Mouse (Mus musculus): ENCODE measurements around the gene Ftl1.
"Not testable (repeated sequence)": the region's sequence is repeated elsewhere in the genome, so short reads cannot be mapped to it uniquely, and the experiment has no call there.

Ftl1 gene

DNA sequence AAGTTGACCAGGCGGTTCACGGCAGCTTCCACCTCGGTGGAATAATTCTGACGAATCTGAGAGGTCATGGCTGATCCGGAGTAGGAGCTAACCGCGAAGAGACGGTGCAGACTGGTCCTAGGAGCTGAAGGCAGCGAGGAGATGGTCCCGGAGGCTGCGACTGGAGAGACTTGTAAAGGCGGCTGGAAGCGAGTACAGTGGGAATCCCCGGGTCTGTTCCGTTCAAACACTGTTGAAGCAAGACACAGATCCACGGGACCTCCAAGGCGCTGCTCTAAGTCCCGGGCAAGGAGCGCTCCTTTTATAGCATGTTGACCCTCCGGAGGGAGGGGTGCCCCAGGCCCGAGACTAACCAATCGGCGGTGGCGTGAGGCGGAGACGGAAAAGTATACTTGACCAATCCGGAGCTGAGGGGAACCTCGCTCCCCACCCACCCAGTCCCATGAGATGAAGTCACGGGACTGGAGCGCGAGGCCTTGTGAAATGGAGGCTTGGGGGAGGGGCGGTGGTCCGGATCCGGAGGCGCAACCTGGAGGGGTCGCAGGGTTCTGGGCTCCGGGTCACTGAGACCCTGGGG, at the start of gene Ftl1:
TSS of gene Ftl1 (minus strand) at position 321 of the 577 bp plus-strand sequence.
- DNase-seq (ENCODE audit: low spot score): peak; percentile 93

DNA sequence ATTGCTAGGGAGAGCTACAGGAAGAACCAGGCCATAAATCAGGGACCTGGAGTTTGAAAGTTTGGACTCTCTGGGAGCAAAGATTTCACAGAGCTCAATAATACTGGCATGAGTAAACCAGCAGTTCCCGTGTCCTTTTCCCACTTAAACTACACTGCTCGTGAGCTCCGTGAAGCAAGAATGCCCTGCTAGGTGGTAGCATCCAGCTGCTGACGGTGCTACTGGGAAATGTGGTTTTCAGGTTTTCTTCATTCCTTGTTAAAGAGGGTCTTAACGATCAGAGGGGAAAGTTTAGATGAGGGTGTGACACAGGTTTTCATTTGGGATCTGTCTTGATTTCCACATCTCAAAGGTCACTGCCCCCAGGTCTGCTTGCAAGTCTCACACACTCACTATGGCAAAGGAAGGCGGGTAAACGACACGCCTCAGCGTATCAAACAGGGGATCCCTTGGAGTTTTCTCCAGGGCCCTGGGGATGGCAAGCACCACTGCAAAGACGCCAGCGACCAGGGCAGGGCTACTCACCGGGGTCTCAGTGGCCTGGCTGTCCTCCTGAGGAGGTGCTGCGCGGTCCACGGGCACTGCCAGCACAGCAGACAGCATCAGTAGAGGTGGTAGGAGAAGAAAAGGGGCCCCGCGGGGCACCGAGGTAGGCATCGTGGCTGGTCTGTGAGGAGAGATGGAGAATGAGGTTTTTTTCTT, 49.6 kb upstream of the Ftl1 start:
- peak; percentile 25 for DNase-seq (ENCODE audit: low spot score)

DNA sequence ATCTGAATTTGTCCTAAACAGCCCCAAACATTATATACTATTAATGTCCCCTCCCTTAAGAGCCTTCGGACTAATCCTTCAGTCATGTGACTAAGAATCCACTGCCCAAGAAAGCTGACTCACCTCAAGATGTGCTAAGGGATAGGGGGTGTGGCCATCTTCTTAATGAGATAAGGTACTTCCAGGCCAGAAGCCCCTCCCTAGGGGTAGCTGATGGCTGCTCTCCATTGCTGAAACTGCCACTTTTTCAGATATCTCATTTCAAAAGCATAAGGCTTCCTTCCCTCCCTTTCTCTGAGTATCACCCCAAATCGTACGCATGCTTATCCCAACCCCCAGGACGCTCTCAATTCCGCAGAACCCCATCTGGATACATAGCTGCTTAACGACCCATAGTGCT, 48.9 kb upstream of the Ftl1 start:
- DNase-seq (ENCODE audit: low spot score): no peak

DNA sequence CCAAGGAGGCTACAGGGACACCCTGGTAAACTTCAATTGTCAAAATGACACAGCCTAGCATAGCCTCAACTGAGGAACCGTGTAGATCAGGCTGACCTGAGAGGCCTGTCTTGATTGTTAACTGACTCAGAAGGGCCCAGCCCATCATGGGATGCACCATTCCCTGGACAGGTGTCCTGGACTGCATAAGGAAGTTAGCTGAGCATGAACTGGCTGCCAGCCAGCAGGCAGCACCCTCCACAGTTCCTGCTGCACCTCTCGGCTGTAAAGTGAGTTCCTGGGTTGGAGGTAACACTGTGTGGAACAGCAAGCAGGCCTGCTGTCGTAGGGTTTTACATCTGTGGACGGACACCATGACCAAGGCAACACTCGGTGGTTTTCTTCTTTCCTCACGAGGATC, 47.9 kb upstream of the Ftl1 start:
- no peak for DNase-seq (ENCODE audit: low spot score)

DNA sequence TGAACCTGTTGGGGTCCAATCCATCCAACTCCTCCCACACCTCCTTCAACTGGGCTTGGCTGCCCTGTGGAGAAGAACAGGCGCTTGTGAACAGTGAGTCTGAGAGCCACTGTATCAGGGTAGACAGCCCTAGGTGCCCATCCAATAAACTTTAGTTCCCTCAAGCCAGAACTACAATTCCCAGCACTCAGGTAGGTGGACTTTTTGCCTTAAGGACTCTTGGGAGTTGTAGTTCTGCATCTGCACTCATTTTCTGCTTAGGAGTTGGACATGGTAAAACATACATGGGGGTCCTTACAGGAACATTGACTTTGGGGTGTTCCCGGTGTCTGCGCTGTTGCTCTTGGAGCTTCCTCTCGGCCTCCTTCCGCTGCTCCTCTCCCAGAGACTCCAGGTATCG, 38.7 kb upstream of the Ftl1 start:
- no peak for DNase-seq (ENCODE audit: low spot score)

DNA sequence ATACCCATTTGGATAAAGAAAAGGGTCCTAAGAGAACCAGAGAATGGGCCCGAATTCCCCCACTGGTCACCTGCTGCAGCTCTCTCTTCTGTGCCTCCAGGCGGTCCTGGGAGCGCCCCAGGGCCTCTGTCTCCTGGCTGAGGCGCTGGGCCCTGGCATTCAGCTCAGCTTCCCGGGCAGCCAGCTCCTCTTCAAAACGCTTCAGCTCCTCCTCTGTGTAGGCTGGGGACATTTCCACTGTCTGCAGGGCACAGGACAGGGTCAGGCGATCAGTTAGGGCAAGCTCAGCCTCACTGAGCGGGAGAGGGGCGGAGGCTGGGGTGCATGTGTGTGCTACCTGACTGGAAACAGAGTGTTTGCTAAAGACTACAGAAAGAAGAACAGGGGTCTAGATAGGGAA, 34.9 kb upstream of the Ftl1 start:
- DNase-seq (ENCODE audit: low spot score): no peak

DNA sequence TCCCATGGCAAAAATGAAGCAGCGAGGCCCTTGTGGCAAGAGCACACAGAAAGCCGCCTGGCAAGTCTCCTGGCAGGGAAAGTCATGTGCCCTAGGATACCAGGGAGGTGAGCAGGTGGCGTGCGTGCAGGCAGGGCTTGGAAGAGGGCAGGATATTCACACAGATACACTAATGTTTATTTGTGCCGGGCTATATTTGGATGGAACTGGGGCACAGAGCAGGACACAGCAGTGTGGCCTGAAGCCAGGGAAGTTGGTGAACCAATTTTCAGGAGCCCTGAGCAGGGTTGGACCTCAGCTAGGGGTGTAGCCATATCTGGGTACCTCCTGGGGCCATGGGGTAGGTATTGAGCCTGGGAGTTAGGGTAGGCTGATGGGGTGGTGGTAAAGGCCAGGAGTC, 33.3 kb upstream of the Ftl1 start:
- no peak for DNase-seq (ENCODE audit: low spot score)

DNA sequence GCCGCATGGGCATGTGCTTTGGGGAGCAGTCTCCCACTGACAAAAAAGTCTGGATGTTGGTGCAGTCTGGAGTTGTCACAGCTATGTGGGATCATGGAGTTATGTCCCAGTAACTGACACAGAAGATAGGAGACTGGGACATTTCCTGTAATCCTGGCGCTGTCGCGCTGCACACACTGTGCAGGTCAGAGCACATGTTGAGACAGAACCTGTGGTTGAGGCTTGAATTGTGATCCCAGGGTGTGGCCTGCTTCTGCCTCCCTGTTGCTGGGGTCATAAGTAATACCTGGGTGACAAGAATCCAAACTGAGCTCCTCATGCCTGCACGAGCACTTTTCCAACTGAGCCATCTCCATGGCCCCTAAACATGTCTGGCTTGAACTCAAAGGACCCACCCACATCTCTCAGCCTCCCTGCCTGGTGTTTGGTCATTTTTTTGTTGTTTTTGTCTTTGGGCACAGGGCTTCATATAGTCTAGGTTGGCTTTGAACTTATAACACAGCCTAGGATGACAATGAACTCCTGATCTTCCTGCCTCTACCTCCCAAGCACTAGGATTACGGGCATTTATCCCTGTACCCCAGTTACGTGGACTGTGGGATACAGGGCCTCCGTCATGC, 32.7 kb upstream of the Ftl1 start:
- no peak for DNase-seq (ENCODE audit: low spot score)

DNA sequence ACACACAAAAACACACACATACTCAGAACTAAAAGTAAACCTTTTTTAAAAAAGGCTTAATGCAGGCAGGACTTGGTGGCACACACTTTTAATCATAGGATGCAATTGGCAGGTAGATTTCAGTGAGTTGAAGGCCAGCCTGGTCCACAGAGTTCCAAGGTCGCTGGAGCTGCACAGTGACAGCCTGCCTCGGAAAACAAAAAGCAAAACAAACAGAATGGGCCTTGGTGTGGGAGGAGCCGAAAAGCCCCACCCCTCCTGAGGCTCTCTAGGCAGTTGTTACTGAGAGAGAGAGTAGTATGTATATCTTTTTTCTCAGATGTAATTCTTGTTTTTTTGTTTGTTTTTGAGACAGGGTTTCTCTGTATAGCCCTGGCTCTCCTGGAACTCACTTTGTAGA, 31.6 kb upstream of the Ftl1 start:
- DNase-seq (ENCODE audit: low spot score): peak; percentile 47

DNA sequence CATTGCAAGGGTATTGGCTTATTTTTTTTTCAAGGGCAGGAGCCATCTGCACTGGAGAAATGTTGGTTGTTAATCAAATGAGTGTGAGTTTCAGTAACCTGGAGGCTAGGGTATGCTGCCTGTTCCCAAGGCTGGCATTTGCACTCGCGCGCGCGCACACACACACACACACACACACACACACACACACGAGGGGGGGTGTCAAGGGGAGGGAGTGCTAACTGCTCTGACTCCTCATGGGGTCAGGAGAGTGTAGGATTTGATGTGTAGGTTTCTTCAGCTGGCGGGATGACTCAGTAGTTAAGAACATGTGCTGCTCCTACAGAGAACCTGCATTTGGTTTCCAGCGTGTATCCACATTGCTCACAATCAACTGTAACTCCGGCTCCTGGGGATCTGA, 31.1 kb upstream of the Ftl1 start:
- no peak for DNase-seq (ENCODE audit: low spot score)

DNA sequence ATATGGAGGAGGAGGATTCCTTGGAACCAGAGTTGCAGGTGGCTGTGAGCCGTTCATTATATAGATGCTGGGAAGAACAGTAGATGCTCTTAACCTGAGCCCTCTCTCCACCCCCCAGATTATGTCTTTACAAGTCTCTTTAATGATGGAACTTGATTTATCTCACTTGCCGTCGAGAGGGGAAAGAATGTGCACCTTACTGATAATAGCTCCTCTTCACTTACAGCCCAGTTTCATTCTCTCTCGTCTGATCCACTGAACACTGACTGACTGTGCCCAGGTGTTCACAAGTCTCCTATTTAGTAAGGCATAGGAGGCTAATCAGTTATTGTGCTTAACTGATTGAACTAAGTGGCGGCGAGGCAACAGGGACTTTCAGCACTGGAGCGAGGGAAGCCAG, 29.9 kb upstream of the Ftl1 start:
- no peak for DNase-seq (ENCODE audit: low spot score)

DNA sequence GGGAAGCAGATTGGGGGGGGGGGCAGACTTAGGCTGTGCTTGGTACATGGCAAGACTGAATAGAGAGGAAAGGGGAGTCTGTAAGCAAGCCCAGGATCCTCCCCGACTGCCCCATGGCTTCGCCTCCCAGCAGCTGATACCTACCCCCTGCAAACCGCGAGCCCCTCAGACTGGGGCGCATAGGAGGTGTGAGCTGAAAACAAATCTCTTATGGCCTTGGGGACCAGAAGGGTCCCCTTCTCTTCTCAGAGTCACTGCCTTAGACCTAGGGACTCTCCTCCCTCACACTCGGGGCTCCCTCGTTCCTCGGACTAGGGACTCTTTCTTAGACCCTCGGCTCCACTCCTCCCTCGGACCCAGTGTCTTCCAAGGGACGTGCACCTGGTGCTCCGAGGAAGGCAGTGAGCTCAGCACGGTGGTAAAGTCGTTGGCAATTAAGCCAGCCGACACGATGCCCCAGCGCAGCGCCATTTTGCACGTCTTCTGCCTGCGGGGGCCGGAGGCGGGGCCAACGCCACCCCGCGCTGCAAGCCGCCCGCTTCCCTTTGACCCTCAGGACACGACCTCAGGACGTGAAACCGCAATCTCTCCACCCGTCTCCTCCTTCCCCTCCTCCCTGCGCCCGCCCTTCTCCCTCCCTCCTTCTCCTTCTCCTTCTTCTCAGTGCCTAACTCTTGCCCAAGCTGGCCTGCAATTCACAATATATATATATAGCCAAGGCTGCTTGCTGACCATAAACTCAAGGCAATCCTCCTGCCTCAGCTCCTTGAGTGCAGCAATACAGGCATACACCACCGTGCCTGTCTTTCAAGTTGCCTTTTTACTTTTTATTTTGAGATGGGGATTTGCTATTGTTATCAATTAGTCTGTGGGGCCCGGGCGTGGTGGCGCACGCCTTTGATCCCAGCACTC, 28.9 kb upstream of the Ftl1 start, which contains the start of gene Dhdh:
TSS of gene Dhdh (minus strand) at position 513 of the 912 bp plus-strand sequence.
- DNase-seq (ENCODE audit: low spot score): peak; percentile 80

DNA sequence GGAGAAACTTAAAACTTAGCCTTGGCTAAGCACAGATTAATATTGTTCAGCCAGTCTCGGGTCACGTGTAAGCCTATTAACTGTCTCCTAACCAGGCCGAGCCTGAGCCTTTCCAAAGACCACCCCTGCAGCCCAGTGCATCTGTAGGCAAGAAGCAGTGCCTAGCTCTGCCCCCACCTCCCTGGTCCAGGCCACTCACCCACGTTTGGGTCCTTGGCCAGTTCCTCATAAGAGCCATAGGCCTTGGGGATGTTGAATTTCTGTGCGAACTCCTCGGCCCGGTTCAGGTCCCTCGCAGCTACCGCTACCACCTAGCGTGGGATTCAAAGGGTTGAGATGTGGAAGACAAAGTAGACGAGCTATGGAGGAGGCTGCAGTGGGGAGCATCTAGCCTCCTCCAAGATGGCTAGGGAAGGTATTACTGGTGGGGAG, 28.2 kb upstream of the Ftl1 start:
- DNase-seq (ENCODE audit: low spot score): no peak

DNA sequence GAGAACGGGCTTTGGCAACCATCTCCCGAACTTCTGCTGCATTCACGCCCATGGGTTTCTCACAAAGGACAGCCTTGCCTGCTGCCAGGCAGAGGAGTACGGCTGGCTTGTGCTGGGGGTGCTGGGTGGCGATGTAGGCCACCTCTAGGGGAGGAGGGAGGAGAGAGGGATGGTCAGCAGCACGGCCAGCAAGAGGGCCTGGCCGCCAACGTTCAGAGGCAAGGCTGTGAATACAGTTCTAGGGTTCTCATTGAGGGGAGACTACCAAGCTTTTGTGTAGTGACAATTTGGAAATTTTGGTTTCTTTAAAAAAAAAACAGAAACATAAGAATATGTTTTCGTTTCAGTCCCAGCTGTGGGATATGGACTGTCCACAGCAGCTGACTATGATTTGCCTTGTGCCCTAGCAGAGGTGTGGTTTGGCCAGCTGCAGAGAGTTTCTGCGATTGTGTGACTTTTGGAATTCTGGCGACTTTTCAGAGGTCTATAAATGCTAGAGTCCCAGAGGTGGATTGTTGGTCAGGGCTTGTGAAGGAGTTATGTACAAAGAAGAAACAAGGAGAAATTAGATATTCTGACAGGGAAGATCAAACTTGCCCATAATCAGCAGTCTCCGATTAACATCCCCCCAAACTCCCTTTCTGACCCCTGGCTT, 27.2 kb upstream of the Ftl1 start, which contains the start of gene Gm45808:
TSS of gene Gm45808 (minus strand) at position 51 of the 655 bp plus-strand sequence.
- no peak for DNase-seq (ENCODE audit: low spot score)

DNA sequence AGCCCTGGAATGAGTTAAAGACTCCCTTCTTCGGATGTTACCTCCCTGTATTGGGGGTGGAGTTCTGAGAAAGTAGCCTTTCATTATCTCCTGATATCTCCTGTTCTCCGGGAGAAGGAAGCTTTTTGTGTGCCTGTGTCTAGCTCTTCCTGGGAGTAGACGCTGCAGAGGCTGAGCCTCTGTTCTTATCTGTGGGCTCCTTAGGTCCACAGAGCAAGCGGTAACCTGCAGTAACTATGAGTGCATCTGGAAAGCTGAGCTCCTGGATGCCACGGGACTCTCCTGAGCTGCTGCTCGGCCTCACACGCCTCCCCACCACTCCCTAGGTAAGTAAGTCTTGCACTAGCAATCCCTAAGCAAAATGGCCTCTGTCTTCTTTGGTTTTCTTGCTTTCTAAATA, 26.5 kb upstream of the Ftl1 start:
- DNase-seq (ENCODE audit: low spot score): no peak

DNA sequence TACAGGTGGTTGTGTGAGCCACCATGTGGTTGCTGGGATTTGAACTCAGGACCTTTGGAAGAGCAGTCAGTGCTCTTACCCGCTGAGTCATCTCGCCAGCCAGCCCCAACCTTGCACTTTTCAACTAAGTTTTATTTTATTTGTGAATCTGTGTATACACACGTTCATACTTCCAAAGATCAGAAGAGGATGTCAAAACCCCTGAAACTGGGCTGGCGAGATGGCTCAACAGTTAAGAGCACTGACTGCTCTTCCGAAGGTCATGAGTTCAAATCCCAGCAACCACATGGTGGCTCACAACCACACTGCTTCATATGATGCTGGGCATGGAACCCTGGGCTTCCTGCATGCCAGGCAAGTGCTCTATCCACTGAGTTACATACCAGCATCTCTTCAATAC, 25.3 kb upstream of the Ftl1 start:
- DNase-seq (ENCODE audit: low spot score): not testable (repeated sequence)

DNA sequence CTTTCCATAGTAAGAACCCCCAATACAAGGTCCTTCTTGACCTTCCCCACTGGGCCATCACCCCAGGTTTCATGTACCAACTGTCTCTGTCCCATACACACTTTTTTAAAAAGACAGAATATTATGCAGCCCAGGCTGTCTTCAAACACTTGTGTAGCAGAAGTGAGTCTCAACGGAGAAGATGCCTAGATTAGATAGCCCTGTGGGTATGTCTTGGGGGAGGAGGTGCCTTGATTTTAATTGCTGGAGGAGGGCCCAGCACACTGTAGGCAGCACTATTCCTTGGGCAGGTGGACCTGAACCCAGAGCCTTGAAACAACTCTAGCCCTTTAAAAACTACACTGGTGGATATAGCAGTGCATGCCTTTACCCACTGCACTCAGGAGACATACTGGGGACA, 22.5 kb upstream of the Ftl1 start:
- DNase-seq (ENCODE audit: low spot score): no peak

DNA sequence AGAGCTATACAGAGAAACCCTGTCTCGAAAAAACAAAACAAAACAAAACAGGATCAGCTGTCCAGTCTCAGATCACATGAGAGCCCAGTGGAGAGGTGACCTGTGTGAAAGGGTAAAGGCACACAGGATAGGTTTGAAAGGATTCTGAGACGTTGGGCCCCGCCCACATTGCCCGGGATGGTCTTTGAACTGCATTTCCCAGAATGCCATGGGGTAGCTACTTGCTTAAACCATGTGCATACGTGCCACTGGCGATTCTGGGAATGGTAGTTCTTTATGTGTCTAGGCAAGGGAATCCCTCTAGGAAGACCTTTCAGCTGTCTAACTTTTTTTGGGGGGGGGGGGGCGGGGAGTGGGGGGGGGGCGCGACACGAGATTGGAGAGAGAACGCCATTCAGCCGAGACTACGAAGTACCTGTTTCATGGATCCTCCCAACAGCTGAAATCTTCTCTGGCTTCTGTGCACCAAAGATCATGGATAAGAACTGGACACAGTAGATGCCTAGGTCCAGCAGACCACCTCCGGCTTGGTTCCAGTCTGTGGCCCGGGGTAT, 21.8 kb upstream of the Ftl1 start, which contains the start of gene Tulp2:
TSS of gene Tulp2 (plus strand) at position 504 of the 554 bp plus-strand sequence.
- peak; percentile 49 for DNase-seq (ENCODE audit: low spot score)

DNA sequence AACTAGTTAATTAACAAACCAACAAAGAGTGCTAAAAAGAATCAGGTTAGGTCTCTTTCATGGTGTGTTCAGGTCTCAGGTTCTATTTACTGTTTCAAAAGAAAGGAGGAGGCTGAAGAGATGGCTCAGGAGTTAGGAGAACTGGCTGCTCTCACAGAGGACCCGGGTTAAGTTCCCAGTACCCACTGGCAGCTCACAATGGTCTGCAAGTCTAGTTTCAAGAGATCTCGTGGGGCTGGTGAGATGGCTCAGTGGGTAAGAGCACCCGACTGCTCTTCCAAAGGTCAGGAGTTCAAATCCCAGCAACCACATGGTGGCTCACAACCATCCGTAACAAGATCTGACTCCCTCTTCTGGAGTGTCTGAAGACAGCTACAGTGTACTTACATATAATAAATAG, 20.6 kb upstream of the Ftl1 start:
- DNase-seq (ENCODE audit: low spot score): not testable (repeated sequence)

DNA sequence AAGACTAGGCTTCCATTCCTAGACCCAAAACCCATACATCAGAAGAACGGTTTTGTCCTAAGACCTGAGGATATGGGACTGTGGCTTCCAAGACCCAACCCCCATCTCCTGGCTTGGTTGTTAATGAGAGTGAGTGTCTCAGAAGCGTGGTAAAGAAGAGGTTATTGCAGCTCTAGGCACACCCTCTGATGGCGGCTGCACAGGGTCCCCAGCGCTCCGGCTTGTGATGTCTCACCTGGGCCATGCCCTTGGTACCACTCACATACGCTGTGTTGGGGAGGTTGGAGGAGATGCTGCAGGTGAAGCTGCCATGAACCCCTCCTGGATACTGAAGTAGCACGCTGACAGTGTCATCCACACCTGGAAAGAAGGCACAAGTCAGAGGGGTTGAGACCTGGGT, 19.1 kb upstream of the Ftl1 start:
- DNase-seq (ENCODE audit: low spot score): no peak

DNA sequence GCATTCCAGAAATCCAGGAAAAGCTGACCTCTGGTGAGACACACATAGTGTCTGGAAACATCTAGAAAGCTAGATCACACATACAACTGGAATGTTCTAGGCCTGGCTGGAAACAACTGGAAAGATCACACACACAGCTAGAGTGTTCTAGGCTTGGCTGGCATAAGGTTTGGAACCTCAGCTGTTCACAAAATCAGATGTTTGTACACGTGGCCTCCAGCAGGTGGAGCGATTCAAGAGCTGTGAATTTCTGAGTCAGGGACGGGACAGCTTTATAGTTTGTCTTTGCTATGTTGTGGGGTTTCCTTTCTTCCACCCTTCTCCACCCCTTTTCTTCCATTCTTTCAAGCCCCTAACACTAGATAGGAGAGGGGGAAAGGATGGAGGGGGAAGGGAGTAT, 17.3 kb upstream of the Ftl1 start:
- DNase-seq (ENCODE audit: low spot score): no peak

All from ovary, postnatal 36 days (tissue).